ENCODE assay signal across 7 mouse cellular contexts in genomic region chr4:148504497-148504959, GRCm38 (mm10). TPM values are rescaled to one million over a fixed set of nuclear protein-coding genes. Genes with fewer than 3 reads are reported as not detected.
DNase-seq lines count a peak whose midpoint lies in the region.

No protein-coding gene starts in this region.

- peak; percentile 49 for DNase-seq in right cerebral cortex, adult 18-20 months
- no peak for DNase-seq in right cerebral cortex, postnatal 14 days
- peak; percentile 72 to 84 for DNase-seq in cerebellum, postnatal 10 days
- peak; percentile 55 to 67 for DNase-seq in heart, postnatal 14 days
- peak; percentile 28 to 44 for DNase-seq in layer of hippocampus, postnatal 25 days (ENCODE audit: extremely low spot score in 1 of 2, low spot score in 1 of 2)
- peak; percentile 25 for DNase-seq in ovary, postnatal 36 days (ENCODE audit: low spot score)
- DNase-seq in yolk sac, embryonic 10.5 days (ENCODE audit: low spot score), result no peak

- intact Hi-C loops in heart, postnatal 14 days (cut with DNase I), result no loop called here

RNA-seq across cellular contexts. Expression of gene Angptl7, which starts 4.3 kb away (rescaled TPM):
- total RNA-seq in heart, postnatal 14 days (2021), result 1 to 10 TPM; 2.8 to 5.7 TPM
- total RNA-seq in layer of hippocampus, postnatal 25 days (2021), result under 1 TPM; 0.27 to 0.45 TPM

RNA-seq across cellular contexts. Expression of gene Exosc10, which starts 53.7 kb away (rescaled TPM):
- 10 to 100 TPM; 45.7 to 46.5 TPM for total RNA-seq in heart, postnatal 14 days (2021)
- 10 to 100 TPM; 45.2 to 50.8 TPM for total RNA-seq in layer of hippocampus, postnatal 25 days (2021)

RNA-seq across cellular contexts. Expression of gene Mtor, which starts 56.1 kb away (rescaled TPM):
- 10 to 100 TPM; 46.6 to 51.9 TPM for total RNA-seq in heart, postnatal 14 days (2021)
- total RNA-seq in layer of hippocampus, postnatal 25 days (2021), result 10 to 100 TPM; 86.0 to 86.2 TPM

RNA-seq across cellular contexts. Expression of gene Ubiad1, which starts 60.0 kb away (rescaled TPM):
- total RNA-seq in heart, postnatal 14 days (2021), result 10 to 100 TPM; 18.9 to 22.1 TPM
- 10 to 100 TPM in 1 of 2 experiments, 1 to 10 TPM in 1; 9.1 to 10.0 TPM for total RNA-seq in layer of hippocampus, postnatal 25 days (2021)

Comparison
In these comparisons a context has a peak if more than half of its experiments do, and no peak if none do; other contexts are left out.
1. DNase-seq: peak in right cerebral cortex, adult 18-20 months (single experiment), cerebellum, postnatal 10 days (2 of 2), heart, postnatal 14 days (2 of 2), layer of hippocampus, postnatal 25 days (2 of 2) and ovary, postnatal 36 days (single experiment); none in right cerebral cortex, postnatal 14 days (single experiment) and yolk sac, embryonic 10.5 days (single experiment).